Mouse (Mus musculus): ENCODE data around the gene Gjc1. TPM values are rescaled to one million over a fixed set of nuclear protein-coding genes. Genes with fewer than 3 reads are reported as not detected.

Gene Gjc1
- total and polyA plus RNA-seq, 3 experiments, result 0.11 TPM; not detected in 2

- TF ChIP-seq GATA2 (IDR thresholded peaks at IDR 0.05; ENCODE audit: borderline replicate concordance, low read depth, low read length) (no peak), GATA1 (IDR thresholded peaks at IDR 0.05; ENCODE audit: borderline replicate concordance, low read length) (no peak), POLR2AphosphoS5 (IDR thresholded peaks at IDR 0.05; ENCODE audit: insufficient replicate concordance, low read depth, low read length) (no peak), TAL1 (conservative IDR thresholded peaks at IDR 0.05; ENCODE audit: low read depth, low read length) (no peak), CTCF (IDR thresholded peaks at IDR 0.05; ENCODE audit: low read depth, low read length) (no peak)
- H3K27me3 ChIP-seq (ENCODE audit: insufficient read depth, low read length), result peaks cover 42% of the 10 kb centered on the region
- H3K9me3 ChIP-seq (replicated peaks), result no peaks in the 10 kb centered on the region
- no peak overlapping the region for H3K4me3 ChIP-seq (ENCODE audit: low read depth, low read length)
- no peaks in the 10 kb centered on the region for H3K4me1 ChIP-seq (ENCODE audit: insufficient read depth, low read depth, low read length)
- no peak for ATAC-seq (ENCODE audit: extremely low read depth, insufficient number of reproducible peaks, low FRiP score, poor library complexity, severe bottlenecking)
- DNase-seq (ENCODE audit: low spot score), result no peak
- no peaks in the 10 kb centered on the region for H3K36me3 ChIP-seq (replicated peaks)
Observed at GRCm38 (mm10) chr11:102767055-102767670, 52.3 kb downstream of the Gjc1 start.

DNA sequence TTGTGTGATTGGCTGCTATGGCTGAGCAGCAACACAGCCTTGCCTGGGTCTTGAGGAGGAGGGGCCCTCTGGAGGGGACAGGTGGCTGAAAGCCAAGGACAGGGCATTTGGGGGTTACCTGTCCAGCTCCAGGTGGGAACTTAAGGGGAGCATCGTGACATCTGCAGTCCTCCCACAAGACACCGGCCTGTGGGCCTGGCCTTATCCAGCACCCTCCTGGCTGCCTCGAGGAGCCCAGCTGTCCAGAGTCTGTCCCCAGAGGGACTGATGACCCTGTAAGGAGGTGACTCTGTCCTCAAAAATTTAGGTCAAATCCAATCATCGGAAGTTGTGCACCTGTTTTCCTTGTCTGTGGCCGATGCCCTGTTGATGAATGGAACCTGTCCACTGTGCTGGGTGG lies 54.1 kb downstream of the Gjc1 start:
- TF ChIP-seq POLR2AphosphoS5 (IDR thresholded peaks at IDR 0.05; ENCODE audit: insufficient replicate concordance, low read depth, low read length), result no peak
- TF ChIP-seq CTCF (IDR thresholded peaks at IDR 0.05; ENCODE audit: low read depth, low read length), result no peak
- no peak for TF ChIP-seq GATA2 (IDR thresholded peaks at IDR 0.05; ENCODE audit: borderline replicate concordance, low read depth, low read length)
- H3K27me3 ChIP-seq (ENCODE audit: insufficient read depth, low read length), result peaks cover 50% of the 10 kb centered on the region
- H3K9me3 ChIP-seq (replicated peaks), result no peaks in the 10 kb centered on the region
- H3K36me3 ChIP-seq (replicated peaks), result no peaks in the 10 kb centered on the region
- no peaks in the 10 kb centered on the region for H3K4me1 ChIP-seq (ENCODE audit: insufficient read depth, low read depth, low read length)
- H3K4me3 ChIP-seq (ENCODE audit: low read depth, low read length), result no peak overlapping the region
- no peak for ATAC-seq (ENCODE audit: extremely low read depth, insufficient number of reproducible peaks, low FRiP score, poor library complexity, severe bottlenecking)
- no peak for DNase-seq (ENCODE audit: low spot score)

GRCm38 (mm10) chr11:102763009-102763767 lies 56.3 kb downstream of the Gjc1 start:
- ATAC-seq (ENCODE audit: extremely low read depth, insufficient number of reproducible peaks, low FRiP score, poor library complexity, severe bottlenecking), result no peak
- Histone ChIP-seq H3K36me3 (replicated peaks) (no peaks in the 10 kb centered on the region), H3K4me3 (ENCODE audit: low read depth, low read length) (no peak overlapping the region), H3K9me3 (replicated peaks) (no peaks in the 10 kb centered on the region), H3K4me1 (ENCODE audit: insufficient read depth, low read depth, low read length) (no peaks in the 10 kb centered on the region), H3K27me3 (ENCODE audit: insufficient read depth, low read length) (peaks cover 47% of the 10 kb centered on the region)
- DNase-seq (ENCODE audit: low spot score), result no peak
- no peak for TF ChIP-seq POLR2AphosphoS5 (IDR thresholded peaks at IDR 0.05; ENCODE audit: insufficient replicate concordance, low read depth, low read length)
- no peak for TF ChIP-seq CTCF (IDR thresholded peaks at IDR 0.05; ENCODE audit: low read depth, low read length)
- TF ChIP-seq TAL1 (conservative IDR thresholded peaks at IDR 0.05; ENCODE audit: low read depth, low read length), result no peak
- no peak for TF ChIP-seq GATA2 (IDR thresholded peaks at IDR 0.05; ENCODE audit: borderline replicate concordance, low read depth, low read length)
- no peak for TF ChIP-seq GATA1 (IDR thresholded peaks at IDR 0.05; ENCODE audit: borderline replicate concordance, low read length)

DNA sequence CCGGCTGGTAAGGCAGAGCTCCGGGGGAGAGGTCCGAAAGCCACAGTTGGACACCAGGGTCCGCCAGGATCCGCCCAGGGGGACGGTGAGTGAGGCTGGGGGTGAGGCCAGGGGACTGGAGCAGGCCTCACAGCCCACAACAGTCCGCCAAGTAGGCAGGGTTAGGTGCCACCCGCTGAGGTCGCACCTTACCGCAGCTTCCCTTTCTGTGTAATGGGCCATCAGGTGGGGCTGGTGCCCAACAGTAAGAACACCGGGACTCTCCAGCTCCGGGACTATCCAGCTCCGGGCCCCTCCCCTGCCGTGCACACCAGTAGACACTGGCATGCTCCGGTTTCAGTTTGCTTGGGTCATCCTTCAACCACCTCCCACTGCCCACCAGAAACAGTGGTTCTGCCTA lies 57.3 kb downstream of the Gjc1 start:
- H3K27me3 ChIP-seq (ENCODE audit: insufficient read depth, low read length), result peaks cover 45% of the 10 kb centered on the region
- H3K4me1 ChIP-seq (ENCODE audit: insufficient read depth, low read depth, low read length), result no peaks in the 10 kb centered on the region
- no peak for ATAC-seq (ENCODE audit: extremely low read depth, insufficient number of reproducible peaks, low FRiP score, poor library complexity, severe bottlenecking)
- H3K4me3 ChIP-seq (ENCODE audit: low read depth, low read length), result no peak overlapping the region
- no peaks in the 10 kb centered on the region for H3K9me3 ChIP-seq (replicated peaks)
- no peak for TF ChIP-seq POLR2AphosphoS5 (IDR thresholded peaks at IDR 0.05; ENCODE audit: insufficient replicate concordance, low read depth, low read length)
- TF ChIP-seq GATA1 (IDR thresholded peaks at IDR 0.05; ENCODE audit: borderline replicate concordance, low read length), result no peak
- no peak for TF ChIP-seq TAL1 (conservative IDR thresholded peaks at IDR 0.05; ENCODE audit: low read depth, low read length)
- TF ChIP-seq GATA2 (IDR thresholded peaks at IDR 0.05; ENCODE audit: borderline replicate concordance, low read depth, low read length), result no peak
- no peak for TF ChIP-seq CTCF (IDR thresholded peaks at IDR 0.05; ENCODE audit: low read depth, low read length)
- H3K36me3 ChIP-seq (replicated peaks), result no peaks in the 10 kb centered on the region
- DNase-seq (ENCODE audit: low spot score), result no peak

- DNase-seq (ENCODE audit: low spot score), result no peak
- Histone ChIP-seq H3K36me3 (replicated peaks) (no peaks in the 10 kb centered on the region), H3K4me3 (ENCODE audit: low read depth, low read length) (no peak within 1 kb of the TSS), H3K4me1 (ENCODE audit: insufficient read depth, low read depth, low read length) (no peaks in the 10 kb centered on the region), H3K27me3 (ENCODE audit: insufficient read depth, low read length) (peaks cover 41% of the 10 kb centered on the region), H3K9me3 (replicated peaks) (no peaks in the 10 kb centered on the region)
- no peak for ATAC-seq (ENCODE audit: extremely low read depth, insufficient number of reproducible peaks, low FRiP score, poor library complexity, severe bottlenecking)
- TF ChIP-seq GATA2 (IDR thresholded peaks at IDR 0.05; ENCODE audit: borderline replicate concordance, low read depth, low read length) (no peak), TAL1 (conservative IDR thresholded peaks at IDR 0.05; ENCODE audit: low read depth, low read length) (no peak), CTCF (IDR thresholded peaks at IDR 0.05; ENCODE audit: low read depth, low read length) (no peak), GATA1 (IDR thresholded peaks at IDR 0.05; ENCODE audit: borderline replicate concordance, low read length) (no peak), POLR2AphosphoS5 (IDR thresholded peaks at IDR 0.05; ENCODE audit: insufficient replicate concordance, low read depth, low read length) (no peak)
Observed at GRCm38 (mm10) chr11:102761309-102762210, 57.9 kb downstream of the Gjc1 start, which contains the start of gene Adam11. Gene Adam11, plus strand, starts transcription at chr11:102761439.

Data from G1E (cell line).